Mouse (Mus musculus) brain, embryonic 14.5 days (tissue): ENCODE measurements around the gene Adamtsl5. TPM values are rescaled to one million over a fixed set of nuclear protein-coding genes. Genes with fewer than 3 reads are reported as not detected.
"Not testable (repeated sequence)": the region's sequence is repeated elsewhere in the genome, so short reads cannot be mapped to it uniquely, and the experiment has no call there.

Source experiments
- DNase-seq: peaks from one replicate; pipeline ENCODE4 v3.0.0-alpha.2; 2011; ENCODE audit warnings: low read depth
- CTCF ChIP-seq: fragments of 200-500 bp; IDR thresholded peaks from 2 replicates; pipeline ENCODE4 v1.5.1; 2012; ENCODE audit warnings: inconsistent platforms, mild to moderate bottlenecking, moderate library complexity, borderline replicate concordance; ENCODE audit not compliant: insufficient read depth, insufficient read length; ENCODE audit errors: extremely low read depth
- POLR2A ChIP-seq: fragments of 200-500 bp; IDR thresholded peaks from 2 replicates; pipeline ENCODE4 v1.6.1; 2012; ENCODE audit warnings: mild to moderate bottlenecking, inconsistent platforms, borderline replicate concordance; ENCODE audit not compliant: poor library complexity, insufficient read depth, insufficient read length, severe bottlenecking; ENCODE audit errors: extremely low read depth
- polyA plus RNA-seq: library from polyadenylated mRNA; depleted of rRNA; stranded (reverse); fragments of >200 nt; gene quantifications from 2 replicates; pipeline ENCODE4 v1.2.3, GENCODE M21; 2012

The Adamtsl5 gene
- polyA plus RNA-seq, 1 experiment = 1.5 TPM

- TF ChIP-seq POLR2A (no peak), CTCF (no peak)
- DNase-seq = no peak
Measured at GRCm38 (mm10) chr10:80347514-80347967, 671 bp downstream of the Adamtsl5 start.

- not testable (repeated sequence) for DNase-seq
Measured at GRCm38 (mm10) chr10:80345929-80346328, 2.3 kb downstream of the Adamtsl5 start.

GRCm38 (mm10) chr10:80345122-80345521, 3.1 kb downstream of the Adamtsl5 start:
- TF ChIP-seq CTCF (no peak), POLR2A (no peak)
- no peak for DNase-seq

- TF ChIP-seq POLR2A (no peak), CTCF (no peak)
- DNase-seq = no peak
Measured at GRCm38 (mm10) chr10:80344131-80344661, 4.0 kb downstream of the Adamtsl5 start.

GRCm38 (mm10) chr10:80343425-80343895, 4.8 kb downstream of the Adamtsl5 start:
- TF ChIP-seq CTCF (no peak), POLR2A (no peak)
- no peak for DNase-seq

- peak; percentile 86 for DNase-seq
- TF ChIP-seq CTCF (no peak), POLR2A (no peak)
Measured at GRCm38 (mm10) chr10:80342749-80343424, 5.3 kb downstream of the Adamtsl5 start.

- DNase-seq = no peak
- TF ChIP-seq POLR2A (no peak), CTCF (no peak)
Measured at GRCm38 (mm10) chr10:80342305-80342748, 5.9 kb downstream of the Adamtsl5 start.

- no peak for TF ChIP-seq CTCF
- TF ChIP-seq POLR2A = no peak
- DNase-seq = no peak
Measured at GRCm38 (mm10) chr10:80341491-80342304, 6.5 kb downstream of the Adamtsl5 start.

GRCm38 (mm10) chr10:80341026-80341425, 7.2 kb downstream of the Adamtsl5 start:
- no peak for DNase-seq
- TF ChIP-seq POLR2A (no peak), CTCF (no peak)

- peak; percentile 88 for DNase-seq
- TF ChIP-seq POLR2A (no peak), CTCF (peak; percentile 95)
Measured at GRCm38 (mm10) chr10:80339941-80340750, 8.1 kb downstream of the Adamtsl5 start.

- TF ChIP-seq CTCF = no peak
- no peak for TF ChIP-seq POLR2A
- no peak for DNase-seq
Measured at GRCm38 (mm10) chr10:80336263-80336662, 11.9 kb downstream of the Adamtsl5 start.

- no peak for DNase-seq
Measured at GRCm38 (mm10) chr10:80332525-80332989, 15.7 kb downstream of the Adamtsl5 start.

More at GRCm38 (mm10) chr10:80332525-80332989, 15.7 kb downstream of the Adamtsl5 start:
- no peak for TF ChIP-seq CTCF
